Mouse (Mus musculus): ENCODE data around the gene Pld4.

DNA sequence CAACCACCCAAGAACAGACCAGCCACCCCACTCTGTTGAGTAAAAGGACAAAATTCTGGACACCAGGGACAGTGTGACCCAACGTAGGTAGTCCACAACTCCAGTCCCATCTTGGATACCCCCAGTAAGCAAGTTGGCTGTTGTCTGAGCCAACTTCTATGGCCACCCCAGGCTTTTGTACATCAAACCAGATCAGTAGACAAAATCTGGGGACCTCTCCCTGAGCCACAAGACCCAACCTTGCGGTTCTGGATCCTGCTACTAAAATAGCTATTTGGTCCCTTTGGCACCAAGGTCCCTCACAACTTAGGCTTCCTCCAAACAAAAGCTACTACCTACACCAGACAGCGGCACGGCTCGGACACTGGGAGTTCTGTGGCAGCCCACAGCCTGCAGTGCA is 34.5 kb downstream of the Pld4 start:
- TF ChIP-seq POLR2A (IDR thresholded peaks at IDR 0.05; ENCODE audit: insufficient read depth, low read length): no peak
- TF ChIP-seq CTCF (IDR thresholded peaks at IDR 0.05; ENCODE audit: low read depth, low read length): no peak
- no peak for TF ChIP-seq EP300 (IDR thresholded peaks at IDR 0.05; ENCODE audit: insufficient read depth, low read depth, low read length)
